Mouse (Mus musculus) cerebellum, postnatal 10 days (tissue): Measurements from ENCODE around the gene Rnf220.

Source experiments
- DNase-seq, 2 experiments: peaks; one replicate each; pipeline ENCODE4 v3.0.0; 2021; ENCODE audit warnings: mixed read lengths in 2 of 2

Gene Rnf220

GRCm38 (mm10) chr4:117330132-117330531, 166.7 kb downstream of the Rnf220 start:
- DNase-seq = no peak

- no peak for DNase-seq
Observed at GRCm38 (mm10) chr4:117326915-117327314, 169.9 kb downstream of the Rnf220 start.

DNA sequence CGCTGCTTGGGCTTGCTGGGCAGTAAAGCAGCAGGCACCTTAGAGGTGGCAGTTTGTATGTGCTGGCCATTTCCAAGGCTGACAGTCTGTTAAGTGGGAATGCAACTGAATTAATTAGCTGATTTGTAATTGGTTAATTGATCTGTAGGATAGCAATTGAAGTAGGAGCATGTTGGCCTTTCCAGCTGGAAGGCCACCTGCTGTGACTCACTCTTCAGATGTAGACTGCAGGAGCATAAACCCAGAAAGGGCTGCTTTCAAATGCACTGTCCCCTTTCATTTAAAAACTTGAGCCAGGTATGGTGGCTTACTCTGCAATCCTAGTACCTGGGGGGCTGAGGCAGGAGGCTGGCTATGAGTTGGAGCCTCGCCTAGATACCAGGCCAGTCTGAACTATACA, 171.8 kb downstream of the Rnf220 start:
- DNase-seq = no peak

DNA sequence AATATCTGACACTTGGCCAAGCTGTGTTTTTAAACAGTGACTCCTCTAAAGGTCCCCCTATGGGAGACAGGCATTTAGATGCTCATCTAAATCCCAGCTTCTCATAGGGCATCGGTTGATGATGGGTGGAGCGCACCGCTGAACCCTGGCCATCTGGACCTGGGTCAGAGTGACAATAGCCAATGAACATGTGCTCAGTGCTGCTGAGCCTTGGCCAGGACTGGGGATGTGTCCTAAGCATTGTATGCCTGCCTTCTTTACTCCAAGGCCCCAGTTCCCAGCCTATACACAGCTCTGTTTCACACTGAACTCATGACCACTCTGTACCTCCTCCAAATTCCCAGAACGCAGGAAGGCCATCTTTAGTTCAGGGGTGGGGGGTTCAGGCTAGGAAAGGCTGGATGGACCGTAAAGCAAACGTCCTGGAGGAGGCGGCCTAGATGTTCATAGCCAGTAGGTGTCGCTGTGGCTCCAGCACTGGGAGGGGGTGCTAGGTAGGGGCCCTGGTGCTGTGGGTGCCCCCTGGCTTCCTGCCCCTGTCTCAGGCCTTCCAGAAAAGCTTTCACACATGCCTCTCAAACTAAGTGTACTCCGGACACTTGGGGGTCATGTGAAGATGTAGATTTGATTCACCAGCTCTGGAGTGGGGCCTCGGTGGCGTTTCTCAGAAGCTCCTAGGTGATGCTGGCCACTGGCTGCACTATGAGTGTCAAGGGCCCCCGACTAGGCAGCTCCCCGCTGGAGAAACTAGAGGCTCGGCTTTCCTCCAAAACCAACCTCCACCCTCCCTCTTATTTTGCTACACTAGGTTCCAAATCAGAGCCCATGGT, 173.1 kb downstream of the Rnf220 start:
- DNase-seq = peak; percentile 73 to 78

DNA sequence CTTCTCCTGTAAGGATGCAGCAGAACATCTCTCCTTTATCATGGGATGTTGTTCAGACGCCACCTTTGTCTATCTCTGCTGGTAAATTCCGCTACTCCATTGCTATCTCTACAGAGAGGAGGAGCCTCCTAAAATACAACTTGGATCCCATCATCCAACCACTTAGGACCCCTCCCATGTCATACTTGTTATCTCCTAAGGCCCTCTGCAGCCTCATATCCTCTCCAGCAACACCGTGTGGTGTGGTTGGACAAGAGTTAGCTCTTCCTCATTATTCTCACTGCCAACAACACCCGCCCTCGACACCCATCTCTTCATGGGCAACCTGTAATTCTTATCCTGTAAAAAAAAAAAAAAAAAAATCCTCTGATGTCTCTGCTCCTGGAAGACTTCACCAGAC, 175.8 kb downstream of the Rnf220 start:
- no peak for DNase-seq

GRCm38 (mm10) chr4:117318508-117318907, 178.3 kb downstream of the Rnf220 start:
- no peak for DNase-seq

DNA sequence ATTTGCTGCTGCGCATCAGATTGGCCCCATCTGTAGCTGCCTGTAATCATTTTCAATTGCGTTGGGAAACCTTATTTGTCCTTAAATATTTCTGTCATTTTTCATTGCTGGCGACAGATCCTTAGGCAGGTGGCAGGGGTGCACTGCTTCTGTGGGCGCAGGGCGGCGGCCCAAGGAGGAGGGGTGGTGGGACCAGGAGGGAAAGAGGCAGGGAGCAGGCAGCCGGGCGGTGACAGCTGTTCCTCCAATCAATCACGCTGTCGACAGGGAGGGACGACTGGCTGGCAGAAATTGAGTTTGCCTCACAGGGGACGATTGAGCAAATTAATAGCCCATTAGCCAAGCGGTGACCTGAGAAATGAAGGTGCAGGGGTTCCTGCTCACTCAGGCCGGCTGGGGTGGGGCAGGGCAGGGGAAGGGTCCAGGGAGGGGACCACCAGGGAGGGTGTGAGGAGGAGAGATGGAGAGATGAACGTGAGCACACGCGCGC, 179.1 kb downstream of the Rnf220 start:
- DNase-seq = peak; percentile 45

GRCm38 (mm10) chr4:117316800-117317199, 180.1 kb downstream of the Rnf220 start:
- DNase-seq = no peak

GRCm38 (mm10) chr4:117314849-117315500, 181.9 kb downstream of the Rnf220 start:
- DNase-seq = no peak

DNA sequence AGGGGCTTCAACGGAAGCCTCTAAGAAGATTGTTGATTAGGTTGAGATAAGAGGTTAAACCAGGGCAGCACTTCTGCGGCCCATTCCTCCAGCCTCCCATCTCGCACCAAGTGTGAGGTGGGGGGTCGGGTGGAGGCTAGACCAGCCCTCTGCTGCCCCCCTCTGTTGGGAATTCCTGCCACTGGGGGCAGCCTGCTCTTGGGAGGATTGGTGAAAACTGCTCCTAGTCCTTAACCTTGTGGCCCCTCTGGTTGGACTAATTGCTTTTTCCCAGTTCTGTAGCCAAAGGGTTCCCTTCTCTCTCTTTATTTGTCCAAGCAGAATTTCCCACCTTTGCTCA, 183.8 kb downstream of the Rnf220 start:
- peak; percentile 47 to 59 for DNase-seq

GRCm38 (mm10) chr4:117312416-117313084, 184.3 kb downstream of the Rnf220 start:
- no peak for DNase-seq

GRCm38 (mm10) chr4:117311891-117312290, 185.0 kb downstream of the Rnf220 start:
- DNase-seq = no peak

- no peak for DNase-seq
Observed at GRCm38 (mm10) chr4:117309427-117309826, 187.4 kb downstream of the Rnf220 start.

DNA sequence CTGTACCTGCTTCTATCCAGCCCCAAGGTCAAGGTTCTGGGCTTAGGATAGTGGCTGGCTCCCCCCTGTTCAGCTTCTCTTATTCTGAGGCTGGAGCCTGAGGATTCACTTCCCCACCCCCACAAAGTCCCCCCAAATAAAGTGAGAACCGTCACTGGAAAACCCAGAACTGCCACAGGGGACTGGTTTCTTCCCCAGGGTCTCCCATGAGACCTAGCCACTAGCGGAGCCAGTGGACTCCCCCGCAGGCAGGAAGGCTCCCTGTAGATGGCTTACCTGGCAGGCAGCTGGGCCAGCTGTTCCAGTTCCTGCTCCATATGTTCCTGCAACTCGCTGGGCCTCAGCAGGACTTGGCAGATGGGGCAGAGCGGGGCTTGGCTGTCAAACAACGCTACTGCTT, 189.6 kb downstream of the Rnf220 start:
- peak; percentile 34 to 38 for DNase-seq

GRCm38 (mm10) chr4:117305461-117305860, 191.4 kb downstream of the Rnf220 start:
- no peak for DNase-seq

GRCm38 (mm10) chr4:117304239-117305025, 192.4 kb downstream of the Rnf220 start:
- DNase-seq = peak; percentile 34 to 37

GRCm38 (mm10) chr4:117303581-117304238, 193.1 kb downstream of the Rnf220 start:
- no peak for DNase-seq

DNA sequence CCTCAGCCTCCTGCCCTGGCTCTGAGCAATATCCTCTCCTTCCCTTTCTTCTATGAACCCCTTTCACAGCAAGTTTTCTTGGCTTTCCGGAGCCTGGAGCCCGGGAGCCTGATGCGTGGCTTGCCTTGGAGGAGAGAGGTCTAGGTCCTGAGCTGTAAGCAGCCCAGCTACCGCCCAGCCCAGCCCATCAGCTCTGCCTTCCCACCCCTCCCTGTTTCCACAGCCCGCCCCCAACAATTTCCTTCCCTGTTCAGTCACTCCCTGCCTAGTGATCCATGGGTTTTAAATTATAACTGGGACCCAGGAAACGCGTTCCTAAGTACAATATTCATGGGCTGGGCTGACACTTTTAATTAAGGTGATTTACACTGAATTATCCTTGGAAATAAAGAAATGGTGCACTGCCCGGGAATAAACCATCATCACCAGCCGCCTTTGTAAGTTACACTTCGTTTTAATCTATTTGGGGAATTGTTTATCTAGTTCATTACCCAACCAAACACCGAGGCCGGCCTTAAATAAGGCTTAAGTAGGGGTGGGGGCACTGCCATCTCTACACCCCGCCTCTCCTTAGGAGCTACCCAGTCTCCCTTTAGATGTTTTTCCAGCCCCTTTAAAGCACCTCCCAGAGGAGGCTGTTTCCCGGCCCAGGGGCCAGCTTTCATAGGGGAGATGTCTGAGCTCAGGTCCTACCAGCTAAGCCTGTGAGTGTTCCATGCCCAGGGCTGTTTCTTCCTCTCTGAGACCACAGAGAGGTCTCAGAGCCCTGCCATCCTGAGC, 194.6 kb downstream of the Rnf220 start:
- DNase-seq = no peak

GRCm38 (mm10) chr4:117299921-117300320, 196.9 kb downstream of the Rnf220 start:
- DNase-seq = no peak

GRCm38 (mm10) chr4:117297819-117298218, 199.0 kb downstream of the Rnf220 start:
- no peak for DNase-seq

DNA sequence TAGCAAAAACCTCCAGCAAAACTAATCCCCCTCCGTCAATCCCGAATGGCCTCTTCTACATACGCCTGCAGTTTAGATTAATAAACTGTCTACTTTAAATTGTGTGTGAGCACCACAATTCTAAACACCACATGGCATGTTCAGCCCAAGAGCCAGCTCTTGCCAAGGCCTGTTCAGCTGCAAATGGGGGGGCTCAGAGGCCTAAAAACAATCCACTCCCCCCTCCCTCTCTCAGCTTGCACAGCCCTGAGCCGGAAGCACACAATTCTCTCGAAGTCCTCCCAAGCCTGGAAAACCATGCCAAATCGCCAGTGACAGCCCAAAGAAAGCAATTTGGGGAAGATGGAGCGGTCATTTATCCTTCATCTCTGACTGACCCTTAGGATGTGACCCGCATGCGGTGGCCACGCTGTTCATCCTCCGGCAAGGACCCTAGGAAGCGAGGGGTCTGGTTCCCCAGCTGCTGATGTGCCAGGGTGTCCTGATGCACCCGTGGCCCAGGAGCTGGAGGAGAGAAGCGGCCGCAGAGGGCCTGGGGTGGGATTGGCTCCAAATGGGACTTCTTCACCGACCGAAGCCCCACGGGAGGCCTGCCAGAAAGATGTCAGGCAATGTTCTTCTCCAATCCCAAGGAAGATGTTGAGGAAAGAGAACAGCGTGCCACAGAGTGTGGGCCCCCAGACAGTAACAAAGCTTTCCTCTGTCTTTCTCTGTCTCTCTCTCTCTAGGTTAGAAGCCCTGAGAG, 199.8 kb downstream of the Rnf220 start:
- peak in 1 of 2 experiments; percentile 49 for DNase-seq
